Mouse (Mus musculus): ENCODE data around the gene Hist1h2ad. TPM values are rescaled to one million over a fixed set of nuclear protein-coding genes. Genes with fewer than 3 reads are reported as not detected.
A peak's percentile ranks its signal among the peaks of the same experiment; 100 is the strongest.
"Not testable (repeated sequence)": the region's sequence is repeated elsewhere in the genome, so short reads cannot be mapped to it uniquely, and the experiment has no call there.

Gene Hist1h2ad
- polyA plus RNA-seq, 1 experiment from 2014 or later: 3.6 TPM

DNA sequence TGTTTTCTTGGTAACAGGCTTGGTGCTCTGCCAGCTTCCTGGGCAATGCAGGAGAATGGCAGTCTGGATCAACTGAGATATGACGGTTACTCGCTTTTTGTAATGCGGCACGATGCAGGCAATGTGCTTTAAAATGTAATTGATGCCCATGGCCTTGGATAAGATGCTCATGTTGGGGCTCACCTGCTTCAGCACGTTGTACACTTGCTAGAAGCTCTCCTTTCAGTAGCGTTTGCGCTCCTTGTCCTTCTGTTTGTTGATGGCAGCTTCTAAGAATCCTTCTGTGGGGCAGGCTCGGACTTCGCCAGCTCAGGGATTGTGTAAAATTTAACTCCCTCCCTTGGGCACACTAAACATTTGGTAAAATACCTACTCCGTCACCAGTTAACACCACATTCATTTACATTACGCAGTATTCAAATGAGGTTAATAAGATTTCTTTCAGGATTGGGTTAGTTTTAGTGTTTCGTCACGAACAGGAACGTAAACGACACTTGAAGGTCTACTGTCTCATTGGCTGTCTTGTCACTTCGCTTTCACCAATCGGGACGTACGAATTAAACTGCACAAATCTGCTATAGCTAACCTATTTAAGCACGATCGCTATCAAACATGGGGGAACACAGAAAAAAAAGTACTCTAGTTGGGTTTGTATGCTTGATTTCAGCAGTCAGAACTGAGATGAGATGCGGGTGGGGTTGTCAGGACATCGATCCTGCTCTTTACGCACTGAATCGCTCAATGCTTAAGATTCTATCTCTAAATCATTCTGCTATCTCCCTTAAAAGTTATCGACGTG is 46.8 kb downstream of the Hist1h2ad start, which contains the start of gene Hist1h2be:
Hist1h2be (minus strand) TSS at position 392 of the 799 bp plus-strand sequence.
- Histone ChIP-seq H3K27me3 (no peaks in the 10 kb centered on the region), H3K4me2 (replicated peaks) (peak within 1 kb of the TSS; percentile 82), H3K36me3 (no peaks in the 10 kb centered on the region), H3K27ac (peak within 1 kb of the TSS; percentile 98), H3K4me3 (peak within 1 kb of the TSS; percentile 69), H3K9ac (peak within 1 kb of the TSS; percentile 94), H3K4me1 (0 out of 2 replicates have a peak, but pooled peaks cover 2% of the 10 kb centered on the region), H3K9me3 (no peaks in the 10 kb centered on the region)
- ATAC-seq (ENCODE audit: insufficient number of reproducible peaks, insufficient read depth, low FRiP score, low TSS enrichment): peak; percentile 83
- under 1% methylated on average over 27 of the region's 27 CpGs for WGBS

- under 1% methylated on average over 18 of the region's 18 CpGs for WGBS
- H3K4me1 ChIP-seq: 0 out of 2 replicates have a peak, but pooled peaks cover 2% of the 10 kb centered on the region
- H3K4me2 ChIP-seq (replicated peaks): peak overlapping the region; percentile 82
- H3K9me3 ChIP-seq: no peaks in the 10 kb centered on the region
- H3K4me3 ChIP-seq: peak overlapping the region; percentile 69
- H3K9ac ChIP-seq: peak overlapping the region; percentile 94
- H3K27me3 ChIP-seq: no peaks in the 10 kb centered on the region
- no peaks in the 10 kb centered on the region for H3K36me3 ChIP-seq
- ATAC-seq (ENCODE audit: insufficient number of reproducible peaks, insufficient read depth, low FRiP score, low TSS enrichment): peak; percentile 86
- peak overlapping the region; percentile 98 for H3K27ac ChIP-seq
Measured at GRCm38 (mm10) chr13:23621532-23622174, 47.5 kb downstream of the Hist1h2ad start.

GRCm38 (mm10) chr13:23622175-23622671 is 48.0 kb downstream of the Hist1h2ad start, which contains the start of gene Hist1h1e:
Gene Hist1h1e (minus strand): TSS chr13:23622558.
- WGBS: under 1% methylated on average over 53 of the region's 53 CpGs
- H3K27me3 ChIP-seq, H3K36me3 ChIP-seq, H3K4me1 ChIP-seq, H3K9me3 ChIP-seq: not testable (repeated sequence)
- Histone ChIP-seq H3K4me3 (peak within 1 kb of the TSS; percentile 69), H3K9ac (peak within 1 kb of the TSS; percentile 94), H3K27ac (peak within 1 kb of the TSS; percentile 98), H3K4me2 (replicated peaks) (peak within 1 kb of the TSS; percentile 82)
- peak; percentile 93 for ATAC-seq (ENCODE audit: insufficient number of reproducible peaks, insufficient read depth, low FRiP score, low TSS enrichment)

DNA sequence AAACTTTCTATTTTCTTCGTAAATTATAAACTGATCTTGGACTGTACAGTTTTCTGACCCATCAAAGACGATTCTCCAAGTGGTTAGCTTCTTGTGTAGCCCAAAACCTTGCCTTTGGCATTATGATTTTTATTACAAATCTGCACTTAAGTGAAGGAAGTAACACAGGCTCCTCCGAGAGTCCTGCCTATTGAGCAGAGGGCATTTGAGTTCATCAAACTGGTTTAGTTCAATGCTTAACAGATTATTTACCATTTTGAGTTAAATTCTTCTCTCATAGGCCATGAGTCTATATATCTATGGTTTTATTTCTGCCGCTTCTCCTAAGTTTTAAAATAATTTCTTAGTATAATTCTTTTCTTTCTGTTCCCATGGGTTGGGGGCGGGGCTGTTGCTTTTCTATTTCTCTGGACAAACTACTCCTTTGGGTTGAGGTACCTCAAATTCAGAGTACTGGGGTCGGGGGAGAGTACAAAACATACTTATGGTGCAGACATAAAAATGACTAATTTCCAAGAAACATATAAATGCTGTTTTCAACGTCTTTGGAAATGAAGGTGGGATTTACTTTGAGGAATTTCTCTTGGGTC is 48.8 kb downstream of the Hist1h2ad start:
- Histone ChIP-seq H3K4me2 (replicated peaks) (peak overlapping the region; percentile 82), H3K9me3 (no peaks in the 10 kb centered on the region), H3K27ac (peak overlapping the region; percentile 98), H3K27me3 (no peaks in the 10 kb centered on the region), H3K9ac (peak overlapping the region; percentile 94), H3K36me3 (no peaks in the 10 kb centered on the region), H3K4me1 (0 out of 2 replicates have a peak, but pooled peaks cover 2% of the 10 kb centered on the region), H3K4me3 (peak overlapping the region; percentile 69)
- no peak for ATAC-seq (ENCODE audit: insufficient number of reproducible peaks, insufficient read depth, low FRiP score, low TSS enrichment)
- WGBS: 29% methylated on average over 7 of the region's 7 CpGs

Small RNA genes within 50 kb of the gene (microRNA-seq; reads per million reads assigned to microRNA genes)
- gene Gm44297: not detected
- gene Gm44359: not detected
- not detected for gene Gm44394

Other genes with a start within 250 kb of the Hist1h2ad start
- gene Zfp322a, start 205.2 kb upstream of the Hist1h2ad start, polyA plus RNA-seq (2016; fragmentation: Nextera tagmentation; extraction: Ambion mirVana): 65.4 and 67.5 TPM in 2 replicates
- gene Abt1, start 150.5 kb upstream of the Hist1h2ad start, polyA plus RNA-seq (2016; fragmentation: Nextera tagmentation; extraction: Ambion mirVana): 12.9 and 13.9 TPM in 2 replicates
- gene Btn1a1, start 108.5 kb upstream of the Hist1h2ad start, polyA plus RNA-seq (2016; fragmentation: Nextera tagmentation; extraction: Ambion mirVana): 0.10 and 0.20 TPM in 2 replicates
- 1.6 TPM in 2 replicates for gene Btn2a2, start 85.5 kb upstream of the Hist1h2ad start, polyA plus RNA-seq (2016; fragmentation: Nextera tagmentation; extraction: Ambion mirVana)
- gene Hist1h4h, start 43.3 kb upstream of the Hist1h2ad start, polyA plus RNA-seq (2016; fragmentation: Nextera tagmentation; extraction: Ambion mirVana): 6.2 and 6.8 TPM in 2 replicates
- gene Hist1h2af, start 40.5 kb upstream of the Hist1h2ad start, polyA plus RNA-seq (2016; fragmentation: Nextera tagmentation; extraction: Ambion mirVana): 10.7 and 15.5 TPM in 2 replicates
- 7.8 and 11.8 TPM in 2 replicates for gene Hist1h3g, start 39.0 kb upstream of the Hist1h2ad start, polyA plus RNA-seq (2016; fragmentation: Nextera tagmentation; extraction: Ambion mirVana)
- gene Hist1h2bh, start 31.0 kb upstream of the Hist1h2ad start, polyA plus RNA-seq (2016; fragmentation: Nextera tagmentation; extraction: Ambion mirVana): 1.3 and 1.5 TPM in 2 replicates
- 1.3 and 2.3 TPM in 2 replicates for gene Hist1h3f, start 30.3 kb upstream of the Hist1h2ad start, polyA plus RNA-seq (2016; fragmentation: Nextera tagmentation; extraction: Ambion mirVana)
- 2.1 and 2.4 TPM in 2 replicates for gene Hist1h4f, start 22.7 kb upstream of the Hist1h2ad start, polyA plus RNA-seq (2016; fragmentation: Nextera tagmentation; extraction: Ambion mirVana)
- gene Hist1h1d, start 21.1 kb upstream of the Hist1h2ad start, polyA plus RNA-seq (2016; fragmentation: Nextera tagmentation; extraction: Ambion mirVana): 0.64 and 0.75 TPM in 2 replicates
- gene Hist1h3e, start 12.0 kb upstream of the Hist1h2ad start, polyA plus RNA-seq (2016; fragmentation: Nextera tagmentation; extraction: Ambion mirVana): 9.5 and 9.6 TPM in 2 replicates
- gene Hist1h2ae, start 3.2 kb upstream of the Hist1h2ad start, polyA plus RNA-seq (2016; fragmentation: Nextera tagmentation; extraction: Ambion mirVana): 139 and 153 TPM in 2 replicates
- gene Hist1h2bg, start 3.0 kb upstream of the Hist1h2ad start, polyA plus RNA-seq (2016; fragmentation: Nextera tagmentation; extraction: Ambion mirVana): 11.4 and 15.7 TPM in 2 replicates
- 10.7 and 11.9 TPM in 2 replicates for gene Hist1h2bf, start 185 bp upstream of the Hist1h2ad start, polyA plus RNA-seq (2016; fragmentation: Nextera tagmentation; extraction: Ambion mirVana)
- gene Hist1h3d, start 1.4 kb downstream of the Hist1h2ad start, polyA plus RNA-seq (2016; fragmentation: Nextera tagmentation; extraction: Ambion mirVana): 5.5 and 7.0 TPM in 2 replicates
- 123 and 126 TPM in 2 replicates for gene Hist1h4d, start 7.2 kb downstream of the Hist1h2ad start, polyA plus RNA-seq (2016; fragmentation: Nextera tagmentation; extraction: Ambion mirVana)
- gene Hist1h2be, start 46.7 kb downstream of the Hist1h2ad start, polyA plus RNA-seq (2016; fragmentation: Nextera tagmentation; extraction: Ambion mirVana): 3.3 and 3.6 TPM in 2 replicates
- 22.6 and 24.2 TPM in 2 replicates for gene Hist1h1e, start 48.2 kb downstream of the Hist1h2ad start, polyA plus RNA-seq (2016; fragmentation: Nextera tagmentation; extraction: Ambion mirVana)
- 1.3 TPM in 2 replicates for gene Hist1h2ac, start 109.6 kb downstream of the Hist1h2ad start, polyA plus RNA-seq (2016; fragmentation: Nextera tagmentation; extraction: Ambion mirVana)
- gene Hist1h2bc, start 109.8 kb downstream of the Hist1h2ad start, polyA plus RNA-seq (2016; fragmentation: Nextera tagmentation; extraction: Ambion mirVana): 35.4 and 35.6 TPM in 2 replicates
- 0.24 and 0.25 TPM in 2 replicates for gene Hist1h1t, start 121.4 kb downstream of the Hist1h2ad start, polyA plus RNA-seq (2016; fragmentation: Nextera tagmentation; extraction: Ambion mirVana)
- 10.5 and 13.6 TPM in 2 replicates for gene Hist1h4c, start 124.1 kb downstream of the Hist1h2ad start, polyA plus RNA-seq (2016; fragmentation: Nextera tagmentation; extraction: Ambion mirVana)
- 3.2 and 3.5 TPM in 2 replicates for gene Hfe, start 136.5 kb downstream of the Hist1h2ad start, polyA plus RNA-seq (2016; fragmentation: Nextera tagmentation; extraction: Ambion mirVana)
- gene Hist1h1c, start 164.4 kb downstream of the Hist1h2ad start, polyA plus RNA-seq (2016; fragmentation: Nextera tagmentation; extraction: Ambion mirVana): 20.5 and 22.8 TPM in 2 replicates
- 19.2 and 19.3 TPM in 2 replicates for gene Hist1h3c, start 171.2 kb downstream of the Hist1h2ad start, polyA plus RNA-seq (2016; fragmentation: Nextera tagmentation; extraction: Ambion mirVana)
- 3.6 and 5.0 TPM in 2 replicates for gene Hist1h2bb, start 172.4 kb downstream of the Hist1h2ad start, polyA plus RNA-seq (2016; fragmentation: Nextera tagmentation; extraction: Ambion mirVana)
- gene Hist1h2ab, start 176.7 kb downstream of the Hist1h2ad start, polyA plus RNA-seq (2016; fragmentation: Nextera tagmentation; extraction: Ambion mirVana): 58.7 and 62.9 TPM in 2 replicates
- 14.0 and 23.7 TPM in 2 replicates for gene Hist1h3b, start 177.9 kb downstream of the Hist1h2ad start, polyA plus RNA-seq (2016; fragmentation: Nextera tagmentation; extraction: Ambion mirVana)
- gene Hist1h4b, start 182.6 kb downstream of the Hist1h2ad start, polyA plus RNA-seq (2016; fragmentation: Nextera tagmentation; extraction: Ambion mirVana): 9.4 and 11.5 TPM in 2 replicates
- gene Hist1h4a, start 186.8 kb downstream of the Hist1h2ad start, polyA plus RNA-seq (2016; fragmentation: Nextera tagmentation; extraction: Ambion mirVana): 1.1 and 1.2 TPM in 2 replicates
- gene Hist1h3a, start 188.0 kb downstream of the Hist1h2ad start, polyA plus RNA-seq (2016; fragmentation: Nextera tagmentation; extraction: Ambion mirVana): 7.8 and 9.6 TPM in 2 replicates
- 4.0 and 5.8 TPM in 2 replicates for gene Hist1h1a, start 189.3 kb downstream of the Hist1h2ad start, polyA plus RNA-seq (2016; fragmentation: Nextera tagmentation; extraction: Ambion mirVana)
- gene Trim38, start 195.5 kb downstream of the Hist1h2ad start, polyA plus RNA-seq (2016; fragmentation: Nextera tagmentation; extraction: Ambion mirVana): 0.10 TPM in 1 of 2 replicates, not detected in the other
- not detected in 2 replicates for gene Slc17a2, start 232.6 kb downstream of the Hist1h2ad start, polyA plus RNA-seq (2016; fragmentation: Nextera tagmentation; extraction: Ambion mirVana)

Measured in embryonic facial prominence, embryonic 12.5 days (tissue).